Mouse (Mus musculus) embryonic facial prominence, embryonic 13.5 days (tissue): ENCODE measurements around the gene Pmf1. TPM values are rescaled to one million over a fixed set of nuclear protein-coding genes. Genes with fewer than 3 reads are reported as not detected.

Experiments used
- ATAC-seq: fragments of 200-750 bp; cut with Nextera tagmentation; 2 replicates; pipeline ENCODE4 v1.8.0; 2017; ENCODE audit warnings: low read depth; ENCODE audit not compliant: insufficient number of reproducible peaks, insufficient read depth, low FRiP score, low TSS enrichment
- H3K27ac ChIP-seq: fragments of 300-500 bp; sonication (generic); 2 replicates; pipeline ENCODE4 v1.5.1; 2015; ENCODE audit warnings: moderate library complexity, mild to moderate bottlenecking, inconsistent platforms
- H3K27me3 ChIP-seq: fragments of 300-500 bp; sonication (generic); 2 replicates; pipeline ENCODE4 v1.6.1; 2015; ENCODE audit warnings: mild to moderate bottlenecking, inconsistent platforms
- H3K36me3 ChIP-seq: fragments of 300-500 bp; sonication (generic); 2 replicates; pipeline ENCODE4 v1.6.1; 2015; ENCODE audit warnings: mild to moderate bottlenecking, inconsistent platforms
- H3K4me1 ChIP-seq: fragments of 300-500 bp; sonication (generic); 2 replicates; pipeline ENCODE4 v1.6.1; 2015; ENCODE audit warnings: inconsistent platforms
- H3K4me2 ChIP-seq: fragments of 300-500 bp; sonication (generic); 2 replicates; pipeline ENCODE4 v1.6.1; 2015; ENCODE audit warnings: moderate library complexity, mild to moderate bottlenecking, inconsistent platforms
- H3K4me3 ChIP-seq: fragments of 300-500 bp; sonication (generic); 2 replicates; pipeline ENCODE4 v1.5.1; 2015; ENCODE audit warnings: mild to moderate bottlenecking, inconsistent platforms
- H3K9ac ChIP-seq: fragments of 300-500 bp; sonication (generic); 2 replicates; pipeline ENCODE4 v1.6.1; 2015; ENCODE audit warnings: mild to moderate bottlenecking, inconsistent platforms
- H3K9me3 ChIP-seq: fragments of 300-500 bp; sonication (generic); 2 replicates; pipeline ENCODE4 v1.6.1; 2016; ENCODE audit warnings: inconsistent platforms
- WGBS: fragments of 180-500 bp; shearing (Covaris S2); methylation state at CpG from one replicate; pipeline ENCODE4 v1.1.7; 2015; ENCODE audit warnings: mixed read lengths; 5-methylcytosine and 5-hydroxymethylcytosine counted together
- polyA plus RNA-seq: library from polyadenylated mRNA; unstranded; fragments of >200 nt; fragmentation: Nextera tagmentation; extraction: Ambion mirVana; gene quantifications from 2 replicates; pipeline ENCODE4 v1.2.1, GENCODE M21; 2015

Pmf1 gene
- polyA plus RNA-seq, 1 experiment from 2014 or later: 153 TPM

- Histone ChIP-seq H3K4me2 (no peak overlapping the region), H3K36me3 (peaks cover 23% of the 10 kb centered on the region), H3K27me3 (peaks cover 28% of the 10 kb centered on the region), H3K9me3 (peaks cover 9% of the 10 kb centered on the region; the same call in 1 of the 2 replicates), H3K4me1 (peaks cover 10% of the 10 kb centered on the region), H3K4me3 (no peak overlapping the region), H3K9ac (no peak overlapping the region), H3K27ac (no peak overlapping the region)
- WGBS: 37% methylated on average over 34 of the region's 34 CpGs
- no peak for ATAC-seq
These were observed 44.3 kb downstream of the Pmf1 start for GRCm38 (mm10) chr3:88365705-88366361.

- peak within 1 kb of the TSS; percentile 37 for H3K4me2 ChIP-seq
- H3K27me3 ChIP-seq: peaks cover 28% of the 10 kb centered on the region
- ATAC-seq: no peak
- peak within 1 kb of the TSS; percentile 25 for H3K4me3 ChIP-seq
- peak within 1 kb of the TSS; percentile 36; the same call in 1 of the 2 replicates for H3K9ac ChIP-seq
- H3K9me3 ChIP-seq: no peaks in the 10 kb centered on the region
- H3K27ac ChIP-seq: peak within 1 kb of the TSS; percentile 39
- peaks cover 38% of the 10 kb centered on the region for H3K36me3 ChIP-seq
- 1% methylated on average over 16 of the region's 16 CpGs for WGBS
- peaks cover 10% of the 10 kb centered on the region for H3K4me1 ChIP-seq
These were observed 45.8 kb downstream of the Pmf1 start, which contains the start of gene Paqr6 for GRCm38 (mm10) chr3:88364337-88364736. TSS of gene Paqr6 (plus strand) at chr3:88364584.

- Histone ChIP-seq H3K27me3 (peaks cover 28% of the 10 kb centered on the region), H3K9ac (no peak overlapping the region), H3K4me3 (no peak overlapping the region), H3K27ac (peak overlapping the region; percentile 39), H3K9me3 (no peaks in the 10 kb centered on the region), H3K4me2 (no peak overlapping the region), H3K4me1 (peaks cover 10% of the 10 kb centered on the region), H3K36me3 (peaks cover 44% of the 10 kb centered on the region)
- no peak for ATAC-seq
- WGBS: 42% methylated on average over 4 of the region's 4 CpGs
These were observed 46.4 kb downstream of the Pmf1 start for GRCm38 (mm10) chr3:88363700-88364099.

- WGBS: 85% methylated on average over 2 of the region's 2 CpGs
These were observed 48.4 kb downstream of the Pmf1 start for GRCm38 (mm10) chr3:88361612-88362313.

GRCm38 (mm10) chr3:88361096-88361495 is 49.0 kb downstream of the Pmf1 start:
- no peak overlapping the region for H3K27ac ChIP-seq
- H3K4me2 ChIP-seq: no peak overlapping the region
- peaks cover 10% of the 10 kb centered on the region for H3K4me1 ChIP-seq
- no peak overlapping the region for H3K9ac ChIP-seq
- 81% methylated on average over 6 of the region's 6 CpGs for WGBS
- no peaks in the 10 kb centered on the region for H3K9me3 ChIP-seq
- H3K4me3 ChIP-seq: no peak overlapping the region
- peaks cover 70% of the 10 kb centered on the region for H3K36me3 ChIP-seq
- ATAC-seq: no peak
- H3K27me3 ChIP-seq: peaks cover 23% of the 10 kb centered on the region

More at GRCm38 (mm10) chr3:88361612-88362313, 48.4 kb downstream of the Pmf1 start:
- H3K36me3 ChIP-seq: peaks cover 63% of the 10 kb centered on the region
- H3K27ac ChIP-seq: no peak overlapping the region; the same call in 1 of the 2 replicates
- H3K27me3 ChIP-seq: peaks cover 28% of the 10 kb centered on the region
- no peak overlapping the region for H3K4me3 ChIP-seq
- no peak overlapping the region for H3K4me2 ChIP-seq
- H3K9ac ChIP-seq: no peak overlapping the region
- ATAC-seq: no peak
- H3K9me3 ChIP-seq: no peaks in the 10 kb centered on the region
- H3K4me1 ChIP-seq: peaks cover 10% of the 10 kb centered on the region

- Histone ChIP-seq H3K27me3 (peaks cover 12% of the 10 kb centered on the region), H3K27ac (peak overlapping the region; percentile 22; the same call in 1 of the 2 replicates), H3K9ac (peak overlapping the region; percentile 51), H3K36me3 (peaks cover 81% of the 10 kb centered on the region), H3K4me2 (no peak overlapping the region), H3K4me3 (no peak overlapping the region), H3K9me3 (no peaks in the 10 kb centered on the region), H3K4me1 (peaks cover 10% of the 10 kb centered on the region)
- 36% methylated on average over 3 of the region's 3 CpGs for WGBS
- no peak for ATAC-seq
These were observed 50.1 kb downstream of the Pmf1 start for GRCm38 (mm10) chr3:88359989-88360388.

GRCm38 (mm10) chr3:88359584-88359983 is 50.5 kb downstream of the Pmf1 start:
- no peaks in the 10 kb centered on the region for H3K9me3 ChIP-seq
- H3K4me3 ChIP-seq: no peak overlapping the region
- H3K9ac ChIP-seq: peak overlapping the region; percentile 51
- H3K4me1 ChIP-seq: peaks cover 7% of the 10 kb centered on the region
- WGBS: 60% methylated on average over 5 of the region's 5 CpGs
- H3K27me3 ChIP-seq: peaks cover 8% of the 10 kb centered on the region
- H3K36me3 ChIP-seq: peaks cover 85% of the 10 kb centered on the region
- no peak for ATAC-seq
- peak overlapping the region; percentile 22; the same call in 1 of the 2 replicates for H3K27ac ChIP-seq
- no peak overlapping the region for H3K4me2 ChIP-seq

- Histone ChIP-seq H3K9ac (no peak overlapping the region), H3K4me3 (no peak overlapping the region), H3K27ac (peak overlapping the region; percentile 16; the same call in 1 of the 2 replicates), H3K9me3 (no peaks in the 10 kb centered on the region), H3K4me1 (no peaks in the 10 kb centered on the region), H3K36me3 (peaks cover 99% of the 10 kb centered on the region), H3K4me2 (no peak overlapping the region), H3K27me3 (no peaks in the 10 kb centered on the region)
- 94% methylated on average over 8 of the region's 8 CpGs for WGBS
- ATAC-seq: no peak
These were observed 55.5 kb downstream of the Pmf1 start for GRCm38 (mm10) chr3:88354396-88355165.

GRCm38 (mm10) chr3:88352907-88353306 is 57.2 kb downstream of the Pmf1 start:
- no peaks in the 10 kb centered on the region for H3K9me3 ChIP-seq
- H3K9ac ChIP-seq: no peak overlapping the region
- H3K4me2 ChIP-seq: no peak overlapping the region
- WGBS: 97% methylated on average over 9 of the region's 9 CpGs
- peaks cover 99% of the 10 kb centered on the region for H3K36me3 ChIP-seq
- no peak for ATAC-seq
- H3K27me3 ChIP-seq: no peaks in the 10 kb centered on the region
- H3K27ac ChIP-seq: no peak overlapping the region
- H3K4me3 ChIP-seq: no peak overlapping the region
- H3K4me1 ChIP-seq: no peaks in the 10 kb centered on the region

GRCm38 (mm10) chr3:88350732-88351131 is 59.4 kb downstream of the Pmf1 start:
- no peak for ATAC-seq
- WGBS: 92% methylated on average over 13 of the region's 13 CpGs
- Histone ChIP-seq H3K27ac (no peak overlapping the region), H3K4me1 (no peaks in the 10 kb centered on the region), H3K4me3 (no peak overlapping the region), H3K9ac (no peak overlapping the region), H3K4me2 (no peak overlapping the region), H3K36me3 (peaks cover 99% of the 10 kb centered on the region), H3K27me3 (no peaks in the 10 kb centered on the region), H3K9me3 (no peaks in the 10 kb centered on the region)
